Mouse (Mus musculus) intestine, embryonic 16.5 days (tissue): ENCODE results near the gene Slc28a2. TPM values are rescaled to one million over a fixed set of nuclear protein-coding genes. Genes with fewer than 3 reads are reported as not detected.
"Not testable (repeated sequence)": the region's sequence is repeated elsewhere in the genome, so short reads cannot be mapped to it uniquely, and the experiment has no call there.

Source experiments
- ATAC-seq: fragments of 200-750 bp; cut with Nextera tagmentation; 2 replicates; pipeline ENCODE4 v1.8.0; 2017; ENCODE audit warnings: moderate TSS enrichment, moderate library complexity
- H3K27ac ChIP-seq: fragments of 300-500 bp; sonication (generic); 2 replicates; pipeline ENCODE4 v1.5.1; 2014; ENCODE audit warnings: mild to moderate bottlenecking, low read length
- H3K27me3 ChIP-seq: fragments of 300-500 bp; sonication (generic); replicated peaks from 2 replicates; pipeline ENCODE4 v1.6.1; 2014; ENCODE audit warnings: low read length, control low read depth, mixed read lengths; ENCODE audit not compliant: control insufficient read depth, insufficient read depth
- H3K36me3 ChIP-seq: fragments of 300-500 bp; sonication (generic); 2 replicates; pipeline ENCODE4 v1.6.1; 2014; ENCODE audit warnings: low read length, control low read depth; ENCODE audit not compliant: control insufficient read depth, insufficient read depth
- H3K4me1 ChIP-seq: fragments of 300-500 bp; sonication (generic); 2 replicates; pipeline ENCODE4 v1.6.1; 2014; ENCODE audit warnings: low read length, control low read depth, mixed read lengths; ENCODE audit not compliant: control insufficient read depth, insufficient read depth
- H3K4me2 ChIP-seq: fragments of 300-500 bp; sonication (generic); 2 replicates; pipeline ENCODE4 v1.6.1; 2014; ENCODE audit warnings: low read depth, low read length, control low read depth
- H3K4me3 ChIP-seq: fragments of 300-500 bp; sonication (generic); 2 replicates; pipeline ENCODE4 v1.5.1; 2014; ENCODE audit warnings: mild to moderate bottlenecking, low read length
- H3K9ac ChIP-seq: fragments of 300-500 bp; sonication (generic); 2 replicates; pipeline ENCODE4 v1.6.1; 2014; ENCODE audit warnings: low read depth, low read length
- H3K9me3 ChIP-seq: fragments of 300-500 bp; sonication (generic); 2 replicates; pipeline ENCODE4 v1.6.1; 2016; ENCODE audit warnings: low read length, control low read depth; ENCODE audit not compliant: control insufficient read depth
- WGBS: fragments of 180-500 bp; shearing (Covaris S2); extraction: QIAGEN DNeasy Blood & Tissue Kit; methylation state at CpG from one replicate; pipeline ENCODE4 v1.1.7; 2014; 5-methylcytosine and 5-hydroxymethylcytosine counted together
- polyA plus RNA-seq: library from polyadenylated mRNA; unstranded; fragments of >200 nt; fragmentation: Nextera tagmentation; extraction: Ambion mirVana; gene quantifications from 2 replicates; pipeline ENCODE4 v1.2.1, GENCODE M21; 2015

The Slc28a2 gene
- polyA plus RNA-seq, 1 experiment from 2014 or later: 93.5 TPM

DNA sequence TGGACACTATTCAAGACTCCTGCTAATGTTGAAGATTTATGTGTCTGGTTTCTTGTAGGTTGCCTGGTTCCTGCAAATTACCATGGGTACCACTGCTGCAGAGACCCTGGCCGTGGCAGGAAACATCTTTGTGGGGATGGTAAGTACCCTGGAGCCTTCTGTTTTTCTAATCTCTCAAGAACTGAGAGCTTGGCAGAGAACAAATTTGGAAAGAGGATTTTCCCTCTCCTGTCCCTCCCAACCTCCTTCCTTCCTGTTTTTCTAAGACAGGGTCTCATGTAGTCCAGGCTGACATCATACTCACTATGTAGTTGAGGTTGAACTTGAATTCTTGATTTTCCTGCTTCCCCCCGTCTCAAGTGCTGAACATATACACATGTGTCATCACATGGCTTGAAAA is 26.1 kb downstream of the Slc28a2 start:
- H3K9ac ChIP-seq: no peak overlapping the region
- ATAC-seq: no peak; the same call in 1 of the 2 replicates
- no peaks in the 10 kb centered on the region for H3K4me1 ChIP-seq
- no peak overlapping the region for H3K4me3 ChIP-seq
- no peaks in the 10 kb centered on the region for H3K27me3 ChIP-seq
- H3K27ac ChIP-seq: no peak overlapping the region
- H3K4me2 ChIP-seq: no peak overlapping the region
- no peaks in the 10 kb centered on the region for H3K36me3 ChIP-seq
- WGBS: 62% methylated on average over 2 of the region's 2 CpGs
- H3K9me3 ChIP-seq: no peaks in the 10 kb centered on the region

DNA sequence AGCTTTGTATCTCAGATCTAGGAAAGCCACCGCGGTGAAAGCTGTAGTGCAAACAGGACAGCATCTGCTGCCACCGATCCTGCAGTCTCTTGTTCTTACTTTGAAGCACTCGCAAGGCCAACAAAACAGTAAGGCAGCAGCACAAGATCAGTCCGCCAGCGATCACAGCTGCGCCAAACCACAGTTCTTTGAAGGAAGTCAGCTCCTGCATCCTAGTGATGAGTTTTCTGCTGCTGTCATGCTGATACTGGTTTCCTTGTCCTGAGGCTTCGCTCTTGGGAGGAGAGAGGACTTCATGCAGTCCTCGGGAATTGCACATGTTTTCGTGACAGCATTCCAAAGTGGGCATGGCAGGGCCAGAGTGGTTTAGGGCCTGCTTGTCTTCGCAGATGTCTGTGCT is 40.6 kb downstream of the Slc28a2 start:
- WGBS: 36% methylated on average over 11 of the region's 11 CpGs
- H3K36me3 ChIP-seq: no peaks in the 10 kb centered on the region
- H3K27me3 ChIP-seq: no peaks in the 10 kb centered on the region
- H3K9me3 ChIP-seq: no peaks in the 10 kb centered on the region
- ATAC-seq: no peak
- H3K9ac ChIP-seq: peak overlapping the region; percentile 64
- peak overlapping the region; percentile 52 for H3K4me3 ChIP-seq
- no peak overlapping the region for H3K27ac ChIP-seq
- H3K4me1 ChIP-seq: peaks cover 5% of the 10 kb centered on the region; the same call in 1 of the 2 replicates
- peak overlapping the region; percentile 87 for H3K4me2 ChIP-seq

GRCm38 (mm10) chr2:122467351-122468013 is 41.2 kb downstream of the Slc28a2 start:
- peak overlapping the region; percentile 87 for H3K4me2 ChIP-seq
- under 1% methylated on average over 44 of the region's 46 CpGs for WGBS
- peak; percentile 100 for ATAC-seq
- no peak overlapping the region for H3K27ac ChIP-seq
- H3K4me3 ChIP-seq: peak overlapping the region; percentile 52
- H3K36me3 ChIP-seq: no peaks in the 10 kb centered on the region
- peaks cover 5% of the 10 kb centered on the region; the same call in 1 of the 2 replicates for H3K4me1 ChIP-seq
- no peaks in the 10 kb centered on the region for H3K27me3 ChIP-seq
- H3K9me3 ChIP-seq: no peaks in the 10 kb centered on the region
- peak overlapping the region; percentile 64 for H3K9ac ChIP-seq

GRCm38 (mm10) chr2:122469221-122469620 is 42.9 kb downstream of the Slc28a2 start:
- Histone ChIP-seq H3K27ac (no peak overlapping the region), H3K36me3 (no peaks in the 10 kb centered on the region), H3K4me2 (no peak overlapping the region), H3K4me1 (peaks cover 5% of the 10 kb centered on the region; the same call in 1 of the 2 replicates), H3K9me3 (no peaks in the 10 kb centered on the region), H3K27me3 (no peaks in the 10 kb centered on the region), H3K4me3 (no peak overlapping the region), H3K9ac (no peak overlapping the region)
- no peak for ATAC-seq
- 92% methylated on average over 3 of the region's 3 CpGs for WGBS

GRCm38 (mm10) chr2:122476585-122476984 is 50.3 kb downstream of the Slc28a2 start:
- Histone ChIP-seq H3K36me3 (no peaks in the 10 kb centered on the region), H3K9ac (no peak overlapping the region), H3K27ac (no peak overlapping the region), H3K4me3 (no peak overlapping the region), H3K27me3 (no peaks in the 10 kb centered on the region), H3K4me2 (no peak overlapping the region), H3K9me3 (no peaks in the 10 kb centered on the region), H3K4me1 (no peaks in the 10 kb centered on the region)
- ATAC-seq: no peak

DNA sequence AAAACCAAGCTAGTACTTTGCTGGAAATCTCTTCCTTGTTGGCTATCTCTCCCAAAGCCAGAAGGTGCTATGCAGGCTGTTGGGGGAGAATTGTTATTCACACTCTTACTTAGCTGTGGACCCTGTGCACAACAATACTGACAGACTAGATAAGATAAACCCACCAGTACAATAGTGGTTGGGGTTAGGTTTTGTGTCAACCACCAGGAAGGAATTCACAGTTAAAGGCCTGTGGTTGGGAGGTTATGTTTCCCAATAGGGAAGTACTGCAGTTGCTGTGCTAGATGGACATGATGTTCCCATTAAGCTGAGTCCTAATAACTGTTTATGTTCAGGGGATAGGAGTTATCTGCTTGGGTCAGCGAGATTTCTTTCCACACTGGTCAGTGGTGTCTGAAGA is 57.5 kb downstream of the Slc28a2 start:
- not testable (repeated sequence) for H3K36me3 ChIP-seq, H3K4me3 ChIP-seq, H3K4me1 ChIP-seq, H3K27ac ChIP-seq, H3K9ac ChIP-seq, H3K4me2 ChIP-seq, H3K27me3 ChIP-seq, H3K9me3 ChIP-seq, ATAC-seq
- 74% methylated on average over 1 of the region's 1 CpGs for WGBS

GRCm38 (mm10) chr2:122484641-122485040 is 58.4 kb downstream of the Slc28a2 start, which contains the start of gene Gm14085:
Gene Gm14085, plus strand, starts transcription at chr2:122484941.
- no peaks in the 10 kb centered on the region for H3K9me3 ChIP-seq
- no peak within 1 kb of the TSS for H3K4me2 ChIP-seq
- H3K27ac ChIP-seq: no peak within 1 kb of the TSS
- no peaks in the 10 kb centered on the region for H3K27me3 ChIP-seq
- H3K4me3 ChIP-seq: no peak within 1 kb of the TSS
- WGBS: 85% methylated on average over 1 of the region's 1 CpGs
- no peaks in the 10 kb centered on the region for H3K36me3 ChIP-seq
- no peaks in the 10 kb centered on the region for H3K4me1 ChIP-seq
- no peak for ATAC-seq
- no peak within 1 kb of the TSS for H3K9ac ChIP-seq

DNA sequence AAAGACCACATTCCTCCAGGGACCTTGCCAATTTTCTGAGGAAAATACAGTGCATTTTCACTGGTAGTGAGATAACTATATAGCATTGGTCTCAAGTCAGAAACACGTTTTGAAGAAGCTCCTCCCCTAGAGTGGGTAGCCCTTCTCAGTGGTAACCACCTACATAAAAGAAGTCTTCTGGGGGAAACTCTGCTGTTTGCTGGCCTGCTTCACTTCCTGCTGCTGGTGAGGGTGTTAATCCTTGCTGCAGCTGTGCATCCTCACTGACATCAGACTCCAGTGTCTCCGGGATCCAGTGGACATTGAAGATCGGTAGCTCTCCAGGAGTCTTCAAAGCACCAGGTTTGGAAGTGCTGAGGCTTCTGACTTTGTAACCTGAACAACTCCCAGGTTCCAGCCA is 59.4 kb downstream of the Slc28a2 start:
- not testable (repeated sequence) for H3K27ac ChIP-seq, H3K4me3 ChIP-seq, H3K4me1 ChIP-seq, H3K27me3 ChIP-seq, H3K9me3 ChIP-seq, H3K4me2 ChIP-seq, H3K9ac ChIP-seq, H3K36me3 ChIP-seq
- WGBS: 36% methylated on average over 1 of the region's 3 CpGs
- ATAC-seq: peak; percentile 37

DNA sequence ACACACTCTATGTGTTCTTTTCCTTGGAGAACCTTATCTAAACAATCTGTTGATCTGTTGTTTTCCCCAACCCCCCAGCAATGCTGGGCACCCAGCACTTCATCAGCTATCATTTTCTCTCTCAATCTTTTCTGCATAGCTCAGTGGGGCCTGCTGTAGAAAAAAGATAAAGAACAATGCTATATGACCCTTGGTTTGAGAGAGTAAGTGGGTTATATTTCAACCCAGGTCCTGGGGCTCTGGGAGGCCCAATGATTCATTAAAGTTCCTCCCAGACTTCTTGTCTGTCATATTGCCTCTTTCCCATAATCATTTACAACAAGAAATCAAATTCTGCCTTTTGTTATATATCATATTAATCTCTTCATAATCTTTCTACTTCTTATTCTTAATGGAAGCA is 59.8 kb downstream of the Slc28a2 start:
- H3K4me2 ChIP-seq, H3K36me3 ChIP-seq, H3K4me1 ChIP-seq, H3K27me3 ChIP-seq, H3K9ac ChIP-seq, H3K4me3 ChIP-seq, H3K9me3 ChIP-seq, H3K27ac ChIP-seq: not testable (repeated sequence)
- ATAC-seq: peak; percentile 88

DNA sequence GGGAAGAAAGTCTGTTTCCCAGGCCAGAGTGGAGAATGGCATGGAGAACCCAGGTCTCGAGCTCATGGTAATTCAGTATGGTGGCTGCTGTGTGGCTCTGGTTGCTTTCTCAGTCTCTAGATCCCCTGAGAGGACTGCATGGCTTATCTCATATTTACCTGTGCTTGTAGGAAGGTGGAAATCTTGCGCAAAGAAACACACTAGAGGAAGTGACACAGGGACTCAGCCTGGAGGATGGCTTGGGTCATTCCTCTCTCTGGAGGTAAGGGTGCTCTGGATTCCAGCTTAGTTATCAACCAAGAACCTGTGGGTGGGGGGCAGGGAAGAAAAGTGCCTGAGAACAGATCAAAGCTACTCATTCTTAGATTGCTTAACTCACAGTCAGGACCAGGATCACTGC is 60.4 kb downstream of the Slc28a2 start:
- H3K9ac ChIP-seq: no peak overlapping the region
- 68% methylated on average over 2 of the region's 2 CpGs for WGBS
- ATAC-seq: peak; percentile 70

More for the DNA sequence above, 60.4 kb downstream of the Slc28a2 start:
- no peak overlapping the region for H3K4me2 ChIP-seq
- no peaks in the 10 kb centered on the region for H3K9me3 ChIP-seq
- no peaks in the 10 kb centered on the region for H3K27me3 ChIP-seq
- no peaks in the 10 kb centered on the region for H3K4me1 ChIP-seq
- H3K36me3 ChIP-seq: no peaks in the 10 kb centered on the region
- no peak overlapping the region for H3K4me3 ChIP-seq
- H3K27ac ChIP-seq: peak overlapping the region; percentile 68
